Mouse (Mus musculus) urinary bladder, adult 2 months (tissue): ENCODE data around the gene Oat. TPM values are rescaled to one million over a fixed set of nuclear protein-coding genes. Genes with fewer than 3 reads are reported as not detected.

Source experiments
- DNase-seq: peaks from one replicate; pipeline ENCODE4 v3.0.0; 2022; ENCODE audit warnings: low spot score
- polyA plus RNA-seq: library from polyadenylated mRNA; depleted of rRNA; stranded (reverse); fragments of >200 nt; gene quantifications from 2 replicates; pipeline ENCODE4 v1.2.3, GENCODE M21; 2012; rRNA removed

Oat gene
- polyA plus RNA-seq, 1 experiment = 192 TPM

- DNase-seq = no peak
Measured at GRCm38 (mm10) chr7:132542427-132542826, 33.8 kb downstream of the Oat start.

DNA sequence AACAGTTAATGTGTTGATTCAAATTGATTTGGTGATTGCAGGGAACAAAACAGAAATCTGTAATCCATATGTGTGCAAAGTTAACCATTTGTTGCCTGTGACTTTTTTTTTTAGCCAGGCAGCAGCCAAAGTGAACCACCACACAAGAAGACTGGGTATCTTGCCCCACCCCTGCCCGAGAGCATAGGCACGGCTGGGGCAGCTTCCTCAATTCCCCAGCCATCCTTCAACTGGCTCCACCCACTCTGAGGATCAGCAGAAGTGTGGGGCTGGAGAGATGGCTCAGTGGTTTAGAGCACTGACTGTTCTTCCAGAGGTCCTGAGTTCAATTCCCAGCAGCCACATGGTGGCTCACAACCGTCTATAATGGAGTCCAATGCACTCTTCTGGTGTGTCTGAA lies 34.6 kb downstream of the Oat start:
- no peak for DNase-seq

- DNase-seq = no peak
Measured at GRCm38 (mm10) chr7:132540597-132540996, 35.6 kb downstream of the Oat start.

GRCm38 (mm10) chr7:132529206-132529605 lies 47.0 kb downstream of the Oat start:
- no peak for DNase-seq

GRCm38 (mm10) chr7:132513419-132513982 lies 62.7 kb downstream of the Oat start:
- DNase-seq = no peak

DNA sequence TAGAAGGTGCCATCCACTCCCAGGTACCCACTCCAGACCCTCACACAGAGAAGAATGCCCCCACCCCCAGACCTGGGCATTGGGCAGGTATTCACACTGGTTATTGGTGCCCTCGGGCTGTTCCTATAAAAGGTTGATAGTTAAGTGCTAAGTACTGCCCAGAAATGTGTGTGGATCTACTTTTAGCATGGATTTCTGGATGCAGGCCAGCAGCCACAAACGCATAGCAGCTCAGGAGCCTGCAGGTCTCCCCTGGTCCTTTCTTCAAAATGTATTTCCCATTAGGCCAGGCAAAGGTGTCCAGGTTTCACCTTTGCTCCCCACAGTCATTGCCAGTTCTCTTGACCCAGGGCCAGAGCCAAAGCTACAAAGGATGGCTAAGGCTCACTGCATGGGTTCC lies 67.1 kb downstream of the Oat start:
- DNase-seq = no peak

Other genes starting within 250 kb of the Oat start
- gene Nkx1-2, start 23.2 kb upstream of the Oat start, polyA plus RNA-seq = not detected in 2 replicates
- gene Lhpp, start 34.2 kb upstream of the Oat start, polyA plus RNA-seq = 21.0 and 23.7 TPM in 2 replicates
- gene Fam53b, start 237.5 kb upstream of the Oat start, polyA plus RNA-seq = 11.2 and 15.8 TPM in 2 replicates